Comparison of ENCODE assay signal across 8 mouse cellular contexts in genomic region chr11:3864343-3864742, GRCm38 (mm10). TPM values are rescaled to one million over a fixed set of nuclear protein-coding genes. Genes with fewer than 3 reads are reported as not detected.
A peak's percentile ranks its signal among the peaks of the same experiment; 100 is the strongest.
DNase-seq lines count a peak whose midpoint lies in the region; ATAC-seq and TF ChIP-seq lines count a peak whose summit lies in the region.

No protein-coding gene starts in this region.

- no peaks in the 10 kb centered on the region for H3K36me3 ChIP-seq in heart, adult 2 months (ENCODE audit: control insufficient read depth, insufficient read depth, low read length)
- no peaks in the 10 kb centered on the region for H3K36me3 ChIP-seq in intestine, embryonic 14.5 days (ENCODE audit: control insufficient read depth, insufficient read depth, low read length)
- no peaks in the 10 kb centered on the region for H3K36me3 ChIP-seq in midbrain, embryonic 13.5 days

- intact Hi-C loops in heart, adult 2 months (cut with DNase I) = no loop called here

- peak overlapping the region; percentile 40; the same call in 1 of the 2 replicates for H3K4me3 ChIP-seq in heart, adult 2 months
- peak overlapping the region; percentile 34 for H3K4me3 ChIP-seq in intestine, embryonic 14.5 days (ENCODE audit: low read depth, low read length)
- H3K4me3 ChIP-seq in midbrain, embryonic 13.5 days (replicated peaks) = peak overlapping the region; percentile 49

- no peak for TF ChIP-seq EP300 in heart, adult 2 months (IDR thresholded peaks at IDR 0.05; ENCODE audit: insufficient read depth, low read depth, low read length)

- WGBS in heart, adult 2 months = 45% methylated on average over 6 of the region's 6 CpGs
- 37% methylated on average over 6 of the region's 6 CpGs for WGBS in intestine, embryonic 14.5 days
- WGBS in midbrain, embryonic 13.5 days = 39% methylated on average over 6 of the region's 6 CpGs

- ATAC-seq in intestine, embryonic 14.5 days (replicated peaks; ENCODE audit: low FRiP score, low TSS enrichment, low read depth) = no peak
- peak; percentile 41 for ATAC-seq in midbrain, embryonic 13.5 days

- no peaks in the 10 kb centered on the region for H3K9me3 ChIP-seq in intestine, embryonic 14.5 days (ENCODE audit: control insufficient read depth, low read length)
- H3K9me3 ChIP-seq in midbrain, embryonic 13.5 days = no peaks in the 10 kb centered on the region

- no peaks in the 10 kb centered on the region; the same call in 1 of the 2 replicates for H3K4me1 ChIP-seq in heart, adult 2 months (ENCODE audit: control insufficient read depth, insufficient read depth, low read length)
- H3K4me1 ChIP-seq in intestine, embryonic 14.5 days (replicated peaks; ENCODE audit: control insufficient read depth, insufficient read depth, low read length) = 0 out of 2 replicates have a peak, but pooled peaks cover 4% of the 10 kb centered on the region
- H3K4me1 ChIP-seq in midbrain, embryonic 13.5 days (replicated peaks) = peaks cover 15% of the 10 kb centered on the region

- 0 out of 2 replicates have a peak overlapping the region, but pooled peaks have one; percentile 45 for H3K27ac ChIP-seq in heart, adult 2 months
- no peak overlapping the region for H3K27ac ChIP-seq in intestine, embryonic 14.5 days (ENCODE audit: low read depth)
- H3K27ac ChIP-seq in midbrain, embryonic 13.5 days = no peak overlapping the region

- H3K79me2 ChIP-seq in heart, adult 2 months (replicated peaks; ENCODE audit: control insufficient read depth, insufficient read depth, low read length) = no peaks in the 10 kb centered on the region

- TF ChIP-seq POLR2A in heart, adult 2 months (IDR thresholded peaks at IDR 0.05; ENCODE audit: insufficient read depth, low read depth, low read length) = no peak

- DNase-seq in heart, adult 2 months = no peak
- no peak for DNase-seq in heart, adult 8-10 months (ENCODE audit: low spot score)
- peak; percentile 34 for DNase-seq in embryo, embryonic 10.5 days (ENCODE audit: low spot score)
- no peak for DNase-seq in intestine, embryonic 14.5 days (ENCODE audit: low spot score)
- no peak for DNase-seq in B cell, adult 2 months
- no peak for DNase-seq in cerebellum, adult 11 months
- DNase-seq in adrenal gland, adult 8-10 months = no peak

- H3K9ac ChIP-seq in heart, adult 2 months (ENCODE audit: low read depth, low read length) = no peak overlapping the region
- no peak overlapping the region for H3K9ac ChIP-seq in intestine, embryonic 14.5 days (ENCODE audit: low read length)
- H3K9ac ChIP-seq in midbrain, embryonic 13.5 days (replicated peaks) = peak overlapping the region; percentile 69

- peak overlapping the region; percentile 86 for H3K4me2 ChIP-seq in intestine, embryonic 14.5 days (ENCODE audit: low read length)
- H3K4me2 ChIP-seq in midbrain, embryonic 13.5 days (replicated peaks) = peak overlapping the region; percentile 70

- TF ChIP-seq CTCF in heart, adult 2 months (IDR thresholded peaks at IDR 0.05) = no peak

- no peaks in the 10 kb centered on the region for H3K27me3 ChIP-seq in heart, adult 2 months (ENCODE audit: control insufficient read depth, insufficient read depth, low read length)
- H3K27me3 ChIP-seq in intestine, embryonic 14.5 days (replicated peaks; ENCODE audit: control insufficient read depth, insufficient read depth, low read length) = peaks cover 12% of the 10 kb centered on the region
- peaks cover 34% of the 10 kb centered on the region for H3K27me3 ChIP-seq in midbrain, embryonic 13.5 days

RNA-seq across cellular contexts. Expression of gene Osbp2, which starts 0.6 kb away (rescaled TPM):
- 10 to 100 TPM; 12.9 to 16.2 TPM for total RNA-seq in heart, adult 2 months (2021)
- 10.9 and 14.2 TPM in 2 replicates for polyA plus RNA-seq in heart, adult 2 months (2012; rRNA removed)
- total RNA-seq in heart, adult 8-10 months (2022) = 10 to 100 TPM; 17.0 to 22.2 (median 20.1) TPM
- 0.44 and 0.51 TPM in 2 replicates for polyA plus RNA-seq in intestine, embryonic 14.5 days (2014; fragmentation: Nextera tagmentation; extraction: Ambion mirVana)
- polyA plus RNA-seq in midbrain, embryonic 13.5 days (2015; fragmentation: Nextera tagmentation; extraction: Ambion mirVana) = 12.7 and 14.9 TPM in 2 replicates
- total RNA-seq in adrenal gland, adult 8-10 months (2022) = 1 to 10 TPM; 2.1 to 7.4 (median 3.7) TPM

RNA-seq across cellular contexts. Expression of gene 4921536K21Rik, which starts 30.6 kb away (rescaled TPM):
- under 1 TPM; 0.57 to 0.81 TPM for total RNA-seq in heart, adult 2 months (2021)
- 0.57 and 0.76 TPM in 2 replicates for polyA plus RNA-seq in heart, adult 2 months (2012; rRNA removed)
- total RNA-seq in heart, adult 8-10 months (2022) = under 1 TPM; 0.57 to 0.91 (median 0.60) TPM
- 0.07 and 0.11 TPM in 2 replicates for polyA plus RNA-seq in intestine, embryonic 14.5 days (2014; fragmentation: Nextera tagmentation; extraction: Ambion mirVana)
- polyA plus RNA-seq in midbrain, embryonic 13.5 days (2015; fragmentation: Nextera tagmentation; extraction: Ambion mirVana) = 0.54 and 0.67 TPM in 2 replicates
- total RNA-seq in adrenal gland, adult 8-10 months (2022) = under 1 TPM; 0.56 to 0.81 (median 0.70) TPM

RNA-seq across cellular contexts. Expression of gene Dusp18, which starts 30.7 kb away (rescaled TPM):
- 10 to 100 TPM; 32.6 to 47.8 TPM for total RNA-seq in heart, adult 2 months (2021)
- polyA plus RNA-seq in heart, adult 2 months (2012; rRNA removed) = 29.1 and 52.6 TPM in 2 replicates
- total RNA-seq in heart, adult 8-10 months (2022) = 10 to 100 TPM; 31.5 to 52.7 (median 36.9) TPM
- 8.3 and 8.7 TPM in 2 replicates for polyA plus RNA-seq in intestine, embryonic 14.5 days (2014; fragmentation: Nextera tagmentation; extraction: Ambion mirVana)
- polyA plus RNA-seq in midbrain, embryonic 13.5 days (2015; fragmentation: Nextera tagmentation; extraction: Ambion mirVana) = 39.2 and 39.8 TPM in 2 replicates
- 1 to 10 TPM; 4.7 to 9.3 (median 6.6) TPM for total RNA-seq in adrenal gland, adult 8-10 months (2022)

RNA-seq across cellular contexts. Expression of gene Slc35e4, which starts 50.1 kb away (rescaled TPM):
- total RNA-seq in heart, adult 2 months (2021) = 1 to 10 TPM; 3.9 to 6.9 TPM
- polyA plus RNA-seq in heart, adult 2 months (2012; rRNA removed) = 4.5 and 6.3 TPM in 2 replicates
- total RNA-seq in heart, adult 8-10 months (2022) = 1 to 10 TPM; 3.1 to 5.5 (median 4.3) TPM
- 2.3 and 2.5 TPM in 2 replicates for polyA plus RNA-seq in intestine, embryonic 14.5 days (2014; fragmentation: Nextera tagmentation; extraction: Ambion mirVana)
- polyA plus RNA-seq in midbrain, embryonic 13.5 days (2015; fragmentation: Nextera tagmentation; extraction: Ambion mirVana) = 10.3 TPM in 2 replicates
- total RNA-seq in adrenal gland, adult 8-10 months (2022) = 10 to 100 TPM in 2 of 4 experiments, 1 to 10 TPM in 2; 5.9 to 15.5 (median 10.2) TPM
